Mouse (Mus musculus): Measurements from ENCODE around the gene Ttc7b. TPM values are rescaled to one million over a fixed set of nuclear protein-coding genes. Genes with fewer than 3 reads are reported as not detected.

Gene Ttc7b
- polyA plus RNA-seq, 1 experiment from 2014 or later, result 8.5 TPM

GRCm38 (mm10) chr12:100393532-100393931 is 127.1 kb downstream of the Ttc7b start:
- 91% methylated on average over 3 of the region's 3 CpGs for WGBS
- no peak for ATAC-seq (ENCODE audit: low FRiP score, low TSS enrichment)
- Histone ChIP-seq H3K9ac (replicated peaks; ENCODE audit: low read length) (no peak overlapping the region), H3K4me1 (ENCODE audit: control insufficient read depth, insufficient read depth, low read length) (peaks cover 15% of the 10 kb centered on the region), H3K27ac (replicated peaks; ENCODE audit: low read depth, low read length) (no peak overlapping the region), H3K27me3 (ENCODE audit: control insufficient read depth, insufficient read depth, low read length) (no peaks in the 10 kb centered on the region), H3K4me2 (ENCODE audit: low read length) (no peak overlapping the region), H3K36me3 (ENCODE audit: control insufficient read depth, insufficient read depth, low read length) (0 out of 2 replicates have a peak, but pooled peaks cover 18% of the 10 kb centered on the region), H3K9me3 (ENCODE audit: control insufficient read depth, low read length) (no peaks in the 10 kb centered on the region), H3K4me3 (replicated peaks; ENCODE audit: low read depth, low read length) (no peak overlapping the region)
- DNase-seq, result no peak

GRCm38 (mm10) chr12:100393109-100393508 is 127.5 kb downstream of the Ttc7b start:
- Histone ChIP-seq H3K27ac (replicated peaks; ENCODE audit: low read depth, low read length) (no peak overlapping the region), H3K36me3 (ENCODE audit: control insufficient read depth, insufficient read depth, low read length) (0 out of 2 replicates have a peak, but pooled peaks cover 18% of the 10 kb centered on the region), H3K9ac (replicated peaks; ENCODE audit: low read length) (no peak overlapping the region), H3K4me3 (replicated peaks; ENCODE audit: low read depth, low read length) (no peak overlapping the region), H3K4me1 (ENCODE audit: control insufficient read depth, insufficient read depth, low read length) (peaks cover 14% of the 10 kb centered on the region), H3K27me3 (ENCODE audit: control insufficient read depth, insufficient read depth, low read length) (no peaks in the 10 kb centered on the region), H3K9me3 (ENCODE audit: control insufficient read depth, low read length) (no peaks in the 10 kb centered on the region), H3K4me2 (ENCODE audit: low read length) (no peak overlapping the region)
- no peak for DNase-seq
- no peak for ATAC-seq (ENCODE audit: low FRiP score, low TSS enrichment)
- WGBS, result 87% methylated on average over 3 of the region's 3 CpGs

GRCm38 (mm10) chr12:100392466-100392865 is 128.2 kb downstream of the Ttc7b start:
- Histone ChIP-seq H3K9ac (replicated peaks; ENCODE audit: low read length) (no peak overlapping the region), H3K9me3 (ENCODE audit: control insufficient read depth, low read length) (no peaks in the 10 kb centered on the region), H3K4me2 (ENCODE audit: low read length) (no peak overlapping the region), H3K27me3 (ENCODE audit: control insufficient read depth, insufficient read depth, low read length) (no peaks in the 10 kb centered on the region), H3K27ac (replicated peaks; ENCODE audit: low read depth, low read length) (no peak overlapping the region), H3K4me3 (replicated peaks; ENCODE audit: low read depth, low read length) (no peak overlapping the region), H3K4me1 (ENCODE audit: control insufficient read depth, insufficient read depth, low read length) (peaks cover 8% of the 10 kb centered on the region; the same call in 1 of the 2 replicates), H3K36me3 (ENCODE audit: control insufficient read depth, insufficient read depth, low read length) (0 out of 2 replicates have a peak, but pooled peaks cover 18% of the 10 kb centered on the region)
- ATAC-seq (ENCODE audit: low FRiP score, low TSS enrichment) (no peak), DNase-seq (peak; percentile 35)
- WGBS, result 56% methylated on average over 5 of the region's 5 CpGs

DNA sequence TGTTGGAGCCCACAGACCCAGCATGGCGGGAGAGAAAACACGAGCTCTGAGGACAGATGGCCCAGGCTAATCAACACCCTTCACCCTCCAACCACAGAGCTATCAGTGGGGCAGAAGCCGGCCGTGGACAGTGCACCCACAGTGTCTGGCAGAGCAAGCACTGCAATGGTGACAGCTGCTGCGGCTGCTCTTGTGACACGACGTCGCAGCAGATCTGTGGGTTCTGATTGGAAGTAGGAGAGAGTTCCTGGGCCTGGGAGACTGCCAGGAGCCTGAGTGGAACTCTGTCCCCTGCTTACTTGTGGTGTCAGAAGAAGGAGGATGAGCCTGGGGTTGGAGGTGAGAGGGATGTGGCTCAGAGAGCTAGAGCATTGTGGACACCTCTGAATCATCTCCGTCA is 128.7 kb downstream of the Ttc7b start:
- ATAC-seq (ENCODE audit: low FRiP score, low TSS enrichment), result no peak
- no peak overlapping the region for H3K27ac ChIP-seq (replicated peaks; ENCODE audit: low read depth, low read length)
- H3K4me3 ChIP-seq (replicated peaks; ENCODE audit: low read depth, low read length), result no peak overlapping the region
- H3K4me2 ChIP-seq (ENCODE audit: low read length), result no peak overlapping the region
- H3K27me3 ChIP-seq (ENCODE audit: control insufficient read depth, insufficient read depth, low read length), result no peaks in the 10 kb centered on the region
- H3K9me3 ChIP-seq (ENCODE audit: control insufficient read depth, low read length), result no peaks in the 10 kb centered on the region
- H3K4me1 ChIP-seq (ENCODE audit: control insufficient read depth, insufficient read depth, low read length), result 0 out of 2 replicates have a peak, but pooled peaks cover 6% of the 10 kb centered on the region
- H3K9ac ChIP-seq (replicated peaks; ENCODE audit: low read length), result no peak overlapping the region
- no peak for DNase-seq
- H3K36me3 ChIP-seq (ENCODE audit: control insufficient read depth, insufficient read depth, low read length), result peaks cover 23% of the 10 kb centered on the region; the same call in 1 of the 2 replicates
- 89% methylated on average over 9 of the region's 9 CpGs for WGBS

- H3K9ac ChIP-seq (replicated peaks; ENCODE audit: low read length), result no peak overlapping the region
- peaks cover 37% of the 10 kb centered on the region; the same call in 1 of the 2 replicates for H3K36me3 ChIP-seq (ENCODE audit: control insufficient read depth, insufficient read depth, low read length)
- no peak overlapping the region for H3K4me3 ChIP-seq (replicated peaks; ENCODE audit: low read depth, low read length)
- ATAC-seq (ENCODE audit: low FRiP score, low TSS enrichment) (no peak; the same call in 1 of the 2 replicates), DNase-seq (peak; percentile 21)
- H3K27me3 ChIP-seq (ENCODE audit: control insufficient read depth, insufficient read depth, low read length), result no peaks in the 10 kb centered on the region
- WGBS, result 52% methylated on average over 12 of the region's 12 CpGs
- no peak overlapping the region for H3K4me2 ChIP-seq (ENCODE audit: low read length)
- H3K9me3 ChIP-seq (ENCODE audit: control insufficient read depth, low read length), result no peaks in the 10 kb centered on the region
- H3K4me1 ChIP-seq (ENCODE audit: control insufficient read depth, insufficient read depth, low read length), result 0 out of 2 replicates have a peak, but pooled peaks cover 4% of the 10 kb centered on the region
- peak overlapping the region; percentile 33 for H3K27ac ChIP-seq (replicated peaks; ENCODE audit: low read depth, low read length)
These were observed 130.5 kb downstream of the Ttc7b start for GRCm38 (mm10) chr12:100389878-100390710.

DNA sequence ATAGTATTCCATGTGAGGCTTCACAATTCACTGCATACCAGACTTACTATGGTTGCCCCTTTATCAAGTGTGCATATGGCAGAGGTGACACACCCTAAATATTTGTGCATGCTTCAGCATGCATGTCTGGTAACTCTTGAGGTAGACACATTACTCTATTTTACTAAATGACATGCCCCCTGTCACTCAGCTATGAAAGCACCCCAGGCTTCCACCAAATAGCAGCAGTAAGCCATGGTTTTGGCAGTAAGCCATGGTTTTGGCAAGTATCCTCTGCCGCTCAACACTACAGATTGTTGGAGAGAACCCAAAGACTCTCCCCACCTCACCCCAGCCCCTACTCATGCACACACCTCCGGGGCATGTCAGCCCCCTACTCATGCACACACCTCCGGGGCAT is 134.4 kb downstream of the Ttc7b start:
- no peak for ATAC-seq (ENCODE audit: low FRiP score, low TSS enrichment)
- Histone ChIP-seq H3K9me3 (ENCODE audit: control insufficient read depth, low read length) (no peaks in the 10 kb centered on the region), H3K27me3 (ENCODE audit: control insufficient read depth, insufficient read depth, low read length) (no peaks in the 10 kb centered on the region), H3K4me1 (ENCODE audit: control insufficient read depth, insufficient read depth, low read length) (no peaks in the 10 kb centered on the region), H3K4me2 (ENCODE audit: low read length) (no peak overlapping the region), H3K36me3 (ENCODE audit: control insufficient read depth, insufficient read depth, low read length) (peaks cover 49% of the 10 kb centered on the region), H3K9ac (replicated peaks; ENCODE audit: low read length) (no peak overlapping the region), H3K27ac (replicated peaks; ENCODE audit: low read depth, low read length) (no peak overlapping the region), H3K4me3 (replicated peaks; ENCODE audit: low read depth, low read length) (no peak overlapping the region)
- peak; percentile 51 for DNase-seq
- WGBS, result 76% methylated on average over 3 of the region's 3 CpGs

DNA sequence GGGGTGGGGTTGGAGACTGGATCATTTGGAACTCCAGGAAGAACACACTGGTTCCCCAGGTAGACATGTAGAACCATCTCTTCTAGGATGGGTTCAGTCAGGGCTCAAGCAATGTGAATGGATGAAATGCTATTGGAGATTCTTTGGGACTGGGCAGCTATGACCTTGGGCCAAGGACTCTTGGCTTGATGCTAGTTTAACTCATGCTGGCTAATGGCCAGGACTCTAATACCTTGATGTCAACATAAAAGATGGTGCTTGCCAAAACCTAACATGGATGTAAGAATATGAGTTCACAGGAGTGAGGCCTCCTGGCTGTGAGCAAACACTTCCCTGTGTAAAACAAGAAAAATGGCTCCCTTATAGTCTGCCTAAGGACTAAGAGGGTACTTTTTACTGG is 138.1 kb downstream of the Ttc7b start:
- Histone ChIP-seq H3K4me2 (ENCODE audit: low read length) (no peak overlapping the region), H3K36me3 (ENCODE audit: control insufficient read depth, insufficient read depth, low read length) (peaks cover 57% of the 10 kb centered on the region), H3K27ac (replicated peaks; ENCODE audit: low read depth, low read length) (no peak overlapping the region), H3K4me1 (ENCODE audit: control insufficient read depth, insufficient read depth, low read length) (no peaks in the 10 kb centered on the region), H3K9ac (replicated peaks; ENCODE audit: low read length) (no peak overlapping the region), H3K4me3 (replicated peaks; ENCODE audit: low read depth, low read length) (no peak overlapping the region), H3K27me3 (ENCODE audit: control insufficient read depth, insufficient read depth, low read length) (no peaks in the 10 kb centered on the region), H3K9me3 (ENCODE audit: control insufficient read depth, low read length) (no peaks in the 10 kb centered on the region)
- ATAC-seq (ENCODE audit: low FRiP score, low TSS enrichment), result no peak
- no peak for DNase-seq

GRCm38 (mm10) chr12:100381941-100382340 is 138.7 kb downstream of the Ttc7b start:
- ATAC-seq (ENCODE audit: low FRiP score, low TSS enrichment) (no peak), DNase-seq (no peak)
- Histone ChIP-seq H3K4me1 (ENCODE audit: control insufficient read depth, insufficient read depth, low read length) (no peaks in the 10 kb centered on the region), H3K27ac (replicated peaks; ENCODE audit: low read depth, low read length) (no peak overlapping the region), H3K4me3 (replicated peaks; ENCODE audit: low read depth, low read length) (no peak overlapping the region), H3K36me3 (ENCODE audit: control insufficient read depth, insufficient read depth, low read length) (peaks cover 52% of the 10 kb centered on the region), H3K9me3 (ENCODE audit: control insufficient read depth, low read length) (no peaks in the 10 kb centered on the region), H3K27me3 (ENCODE audit: control insufficient read depth, insufficient read depth, low read length) (no peaks in the 10 kb centered on the region), H3K9ac (replicated peaks; ENCODE audit: low read length) (no peak overlapping the region), H3K4me2 (ENCODE audit: low read length) (no peak overlapping the region)
- 94% methylated on average over 6 of the region's 6 CpGs for WGBS

Data from midbrain, embryonic 14.5 days (tissue).